Mouse (Mus musculus) left cerebral cortex, postnatal 4 days (tissue): ENCODE measurements around the gene Gm6337. TPM values are rescaled to one million over a fixed set of nuclear protein-coding genes. Genes with fewer than 3 reads are reported as not detected.
"Not testable (repeated sequence)": the region's sequence is repeated elsewhere in the genome, so short reads cannot be mapped to it uniquely, and the experiment has no call there.

Experiments used
- DNase-seq: peaks from one replicate; pipeline ENCODE4 v3.0.0-alpha.2; 2022
- intact Hi-C: fragments of 180-260 bp; cut with DNase I; formaldehyde crosslinking; loops from one replicate; pipeline ENCODE4 v1.15.1; 2025
- total RNA-seq, 2 experiments: library from RNA; stranded (reverse); gene quantifications; 2 replicates each; pipeline ENCODE4 v1.2.3; 2021

Gene Gm6337
- under 1 TPM in 1 of 2 experiments, not detected in 1; 0.28 TPM for total RNA-seq

GRCm38 (mm10) chr14:6058167-6058566 is at the start of gene Gm6337:
Gene Gm6337 (minus strand): TSS chr14:6058267.
- DNase-seq, intact Hi-C loops: not testable (repeated sequence)

GRCm38 (mm10) chr14:6107500-6107899 is 49.4 kb upstream of the Gm6337 start:
- intact Hi-C loops, DNase-seq: not testable (repeated sequence)

DNA sequence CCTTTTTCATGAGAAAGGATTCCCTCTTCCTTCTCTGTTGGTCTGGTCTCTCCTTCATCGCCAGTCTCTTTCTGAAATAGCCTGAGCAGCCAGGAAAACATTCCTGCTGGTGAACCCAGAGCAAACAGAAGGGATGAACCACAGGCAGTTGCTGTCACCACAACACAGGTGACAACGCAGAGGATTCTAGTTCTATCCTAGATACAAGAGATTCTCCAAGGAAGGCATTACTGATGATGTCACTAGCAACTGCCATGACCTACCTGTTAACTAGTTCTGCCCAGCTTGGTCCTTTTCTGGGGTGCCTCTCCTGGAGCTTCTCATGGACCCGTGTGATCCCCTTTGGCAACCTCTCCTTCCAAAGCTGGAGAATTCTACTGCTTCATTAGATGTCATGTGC is 35.8 kb upstream of the Gm6337 start, which contains the start of gene Gm8206:
TSS of gene Gm8206 (minus strand) at position 101 of the 400 bp plus-strand sequence.
- DNase-seq, intact Hi-C loops: not testable (repeated sequence)

Other genes with a start within 250 kb of the Gm6337 start
- gene Gm3424, start 227.9 kb downstream of the Gm6337 start, total RNA-seq: not detected
- 1 to 10 TPM; 2.2 to 2.9 TPM for gene Gm8237, start 177.9 kb downstream of the Gm6337 start, total RNA-seq
- gene Gm3248, start 96.5 kb downstream of the Gm6337 start, total RNA-seq: 1 to 10 TPM; 1.9 to 2.0 TPM
- under 1 TPM; 0.66 to 0.80 TPM for gene Gm3453, start 79.1 kb downstream of the Gm6337 start, total RNA-seq
- 1 to 10 TPM; 1.5 to 1.7 TPM for gene Gm8206, start 35.7 kb upstream of the Gm6337 start, total RNA-seq
- 1 to 10 TPM; 5.1 to 5.6 TPM for gene Gm3468, start 50.4 kb upstream of the Gm6337 start, total RNA-seq
- not detected for gene Gm3476, start 67.5 kb upstream of the Gm6337 start, total RNA-seq
- gene Gm21560, start 161.0 kb upstream of the Gm6337 start, total RNA-seq: 1 to 10 TPM; 2.6 to 3.1 TPM
- gene Gm3411, start 229.0 kb upstream of the Gm6337 start, total RNA-seq: 10 to 100 TPM; 12.4 to 14.6 TPM
- not detected for gene Gm21103, start 246.6 kb upstream of the Gm6337 start, total RNA-seq